8 mouse cellular contexts compared by ENCODE assay signal in the genomic region with DNA sequence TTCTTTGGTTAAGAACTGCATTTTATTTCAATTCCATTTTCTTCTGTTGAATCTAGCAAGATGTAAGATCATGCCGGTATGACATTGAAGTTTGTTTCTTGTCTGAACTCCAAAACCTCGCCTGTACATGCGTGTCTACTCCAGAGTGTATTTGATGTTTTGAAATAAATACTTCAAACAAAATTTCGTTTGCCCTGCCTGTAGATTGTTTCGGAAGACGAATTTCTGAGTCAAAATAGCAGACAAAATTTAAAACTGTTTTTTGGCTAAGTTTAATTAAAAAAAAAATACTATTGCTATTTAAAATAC. TPM values are rescaled to one million over a fixed set of nuclear protein-coding genes. Genes with fewer than 3 reads are reported as not detected.
DNase-seq lines count a peak whose midpoint lies in the region; ATAC-seq and TF ChIP-seq lines count a peak whose summit lies in the region.

No protein-coding gene starts in this region.

- H3K4me3 ChIP-seq in cerebellum, adult 2 months (replicated peaks; ENCODE audit: insufficient read depth, low read depth, low read length): peak overlapping the region; percentile 48
- H3K4me3 ChIP-seq in neural tube, embryonic 11.5 days (ENCODE audit: low read depth, low read length): peak overlapping the region; percentile 45
- H3K4me3 ChIP-seq in limb, embryonic 14.5 days (replicated peaks; ENCODE audit: low read length): peak overlapping the region; percentile 52
- H3K4me3 ChIP-seq in stomach, embryonic 16.5 days (replicated peaks; ENCODE audit: low read length): peak overlapping the region; percentile 69

- H3K27me3 ChIP-seq in cerebellum, adult 2 months (ENCODE audit: control insufficient read depth, insufficient read depth, low read length): no peaks in the 10 kb centered on the region
- no peaks in the 10 kb centered on the region for H3K27me3 ChIP-seq in neural tube, embryonic 11.5 days (ENCODE audit: control insufficient read depth, insufficient read depth, low read length)
- no peaks in the 10 kb centered on the region for H3K27me3 ChIP-seq in limb, embryonic 14.5 days (ENCODE audit: control insufficient read depth, insufficient read depth, low read length)
- H3K27me3 ChIP-seq in stomach, embryonic 16.5 days (ENCODE audit: control insufficient read depth, insufficient read depth, low read length): no peaks in the 10 kb centered on the region

- no peaks in the 10 kb centered on the region for H3K9me3 ChIP-seq in neural tube, embryonic 11.5 days (ENCODE audit: control insufficient read depth, low read length)
- no peaks in the 10 kb centered on the region for H3K9me3 ChIP-seq in limb, embryonic 14.5 days (ENCODE audit: control insufficient read depth, low read length)
- H3K9me3 ChIP-seq in stomach, embryonic 16.5 days (replicated peaks; ENCODE audit: control insufficient read depth, low read length): no peaks in the 10 kb centered on the region

- under 1% methylated on average over 6 of the region's 6 CpGs for WGBS in cerebellum, adult 2 months
- 1% methylated on average over 6 of the region's 6 CpGs for WGBS in neural tube, embryonic 11.5 days
- WGBS in limb, embryonic 14.5 days: under 1% methylated on average over 6 of the region's 6 CpGs
- WGBS in stomach, embryonic 16.5 days: under 1% methylated on average over 6 of the region's 6 CpGs

- peak overlapping the region; percentile 84 for H3K4me2 ChIP-seq in neural tube, embryonic 11.5 days (ENCODE audit: low read depth)
- H3K4me2 ChIP-seq in limb, embryonic 14.5 days (replicated peaks; ENCODE audit: low read depth, low read length, severe bottlenecking): peak overlapping the region; percentile 73
- H3K4me2 ChIP-seq in stomach, embryonic 16.5 days (ENCODE audit: low read depth, low read length): peak overlapping the region; percentile 99

- no peak for TF ChIP-seq POLR2A in cerebellum, adult 2 months (IDR thresholded peaks at IDR 0.05; ENCODE audit: borderline replicate concordance, insufficient read depth, low read length)
- TF ChIP-seq POLR2A in limb, embryonic 14.5 days (IDR thresholded peaks at IDR 0.05; ENCODE audit: borderline replicate concordance, extremely low read depth, insufficient read depth, insufficient read length): no peak

- DNase-seq in cerebellum, adult 2 months: no peak
- DNase-seq in cerebellum, adult 18-20 months: no peak
- DNase-seq in neural tube, embryonic 11.5 days (ENCODE audit: low spot score): no peak
- no peak for DNase-seq in neural tube, embryonic 10.5 days (ENCODE audit: extremely low spot score, low spot score)
- DNase-seq in limb, embryonic 14.5 days (ENCODE audit: low spot score): no peak
- DNase-seq in gastrocnemius, postnatal 25 days: no peak
- DNase-seq in cerebellum, adult 9-11 months: no peak

- TF ChIP-seq CTCF in cerebellum, adult 2 months (IDR thresholded peaks at IDR 0.05; ENCODE audit: borderline replicate concordance, insufficient read depth, low read depth, low read length): no peak

- H3K9ac ChIP-seq in neural tube, embryonic 11.5 days (ENCODE audit: low read length): no peak overlapping the region
- H3K9ac ChIP-seq in limb, embryonic 14.5 days (ENCODE audit: low read depth, low read length, severe bottlenecking): no peak overlapping the region; the same call in 1 of the 2 replicates
- no peak overlapping the region; the same call in 1 of the 2 replicates for H3K9ac ChIP-seq in stomach, embryonic 16.5 days (ENCODE audit: low read length)

- no peak overlapping the region for H3K27ac ChIP-seq in cerebellum, adult 2 months (ENCODE audit: insufficient read depth, low read length)
- H3K27ac ChIP-seq in neural tube, embryonic 11.5 days (ENCODE audit: low read depth, low read length): no peak overlapping the region
- H3K27ac ChIP-seq in limb, embryonic 14.5 days (replicated peaks; ENCODE audit: low read depth, low read length): no peak overlapping the region
- H3K27ac ChIP-seq in stomach, embryonic 16.5 days (ENCODE audit: low read length): no peak overlapping the region

- H3K4me1 ChIP-seq in cerebellum, adult 2 months (ENCODE audit: control insufficient read depth, insufficient read depth, low read length): no peaks in the 10 kb centered on the region
- H3K4me1 ChIP-seq in neural tube, embryonic 11.5 days (ENCODE audit: control insufficient read depth, insufficient read depth, low read length): no peaks in the 10 kb centered on the region
- 0 out of 2 replicates have a peak, but pooled peaks cover 4% of the 10 kb centered on the region for H3K4me1 ChIP-seq in limb, embryonic 14.5 days (ENCODE audit: control insufficient read depth, insufficient read depth, low read length)
- H3K4me1 ChIP-seq in stomach, embryonic 16.5 days (ENCODE audit: control insufficient read depth, insufficient read depth, low read length): peaks cover 3% of the 10 kb centered on the region

- ATAC-seq in neural tube, embryonic 11.5 days (ENCODE audit: insufficient read depth, low FRiP score, low TSS enrichment): no peak
- no peak for ATAC-seq in limb, embryonic 14.5 days (ENCODE audit: low FRiP score, low read depth)
- no peak for ATAC-seq in stomach, embryonic 16.5 days (ENCODE audit: insufficient read depth, low FRiP score)

- no peaks in the 10 kb centered on the region for H3K36me3 ChIP-seq in neural tube, embryonic 11.5 days (ENCODE audit: control insufficient read depth, insufficient read depth, low read length)
- no peaks in the 10 kb centered on the region for H3K36me3 ChIP-seq in limb, embryonic 14.5 days (ENCODE audit: control insufficient read depth, insufficient read depth, low read length)
- no peaks in the 10 kb centered on the region for H3K36me3 ChIP-seq in stomach, embryonic 16.5 days (ENCODE audit: control insufficient read depth, insufficient read depth, low read length)

RNA-seq across cellular contexts. Expression of a gene that starts 12.6 kb away (rescaled TPM):
- polyA plus RNA-seq in cerebellum, adult 2 months (2012; rRNA removed): 33.0 and 35.8 TPM in 2 replicates
- 3.4 and 6.8 TPM in 2 replicates for polyA plus RNA-seq in neural tube, embryonic 11.5 days (2014; fragmentation: Nextera tagmentation; extraction: Ambion mirVana)
- polyA plus RNA-seq in limb, embryonic 14.5 days (2012; rRNA removed): 18.2 and 19.2 TPM in 2 replicates
- 5.5 and 8.1 TPM in 2 replicates for polyA plus RNA-seq in limb, embryonic 14.5 days (2014; fragmentation: Nextera tagmentation; extraction: Ambion mirVana)
- 5.7 and 6.3 TPM in 2 replicates for polyA plus RNA-seq in stomach, embryonic 16.5 days (2015; fragmentation: Nextera tagmentation; extraction: Ambion mirVana)
- 100 to 1,000 TPM; 156 to 160 TPM for total RNA-seq in gastrocnemius, postnatal 25 days (2021)

RNA-seq across cellular contexts. Expression of a gene that starts 15.5 kb away (rescaled TPM):
- polyA plus RNA-seq in cerebellum, adult 2 months (2012; rRNA removed): 0.60 and 2.4 TPM in 2 replicates
- 1.6 and 2.1 TPM in 2 replicates for polyA plus RNA-seq in neural tube, embryonic 11.5 days (2014; fragmentation: Nextera tagmentation; extraction: Ambion mirVana)
- 557 and 662 TPM in 2 replicates for polyA plus RNA-seq in limb, embryonic 14.5 days (2012; rRNA removed)
- 9.1 and 11.0 TPM in 2 replicates for polyA plus RNA-seq in limb, embryonic 14.5 days (2014; fragmentation: Nextera tagmentation; extraction: Ambion mirVana)
- polyA plus RNA-seq in stomach, embryonic 16.5 days (2015; fragmentation: Nextera tagmentation; extraction: Ambion mirVana): 0.74 and 3.1 TPM in 2 replicates
- total RNA-seq in gastrocnemius, postnatal 25 days (2021): 10 to 100 TPM in 1 of 2 experiments, 1 to 10 TPM in 1; 9.5 to 14.9 TPM

RNA-seq across cellular contexts. Expression of a gene that starts 17.0 kb away (rescaled TPM):
- 0.29 TPM in 1 of 2 replicates, not detected in the other for polyA plus RNA-seq in cerebellum, adult 2 months (2012; rRNA removed)
- polyA plus RNA-seq in neural tube, embryonic 11.5 days (2014; fragmentation: Nextera tagmentation; extraction: Ambion mirVana): 3.3 and 4.3 TPM in 2 replicates
- 32.6 and 62.7 TPM in 2 replicates for polyA plus RNA-seq in limb, embryonic 14.5 days (2012; rRNA removed)
- 4.1 and 6.7 TPM in 2 replicates for polyA plus RNA-seq in limb, embryonic 14.5 days (2014; fragmentation: Nextera tagmentation; extraction: Ambion mirVana)
- polyA plus RNA-seq in stomach, embryonic 16.5 days (2015; fragmentation: Nextera tagmentation; extraction: Ambion mirVana): 4.7 and 6.1 TPM in 2 replicates
- total RNA-seq in gastrocnemius, postnatal 25 days (2021): 1 to 10 TPM; 2.0 to 3.9 TPM

RNA-seq across cellular contexts. Expression of a gene that starts 24.9 kb away (rescaled TPM):
- 0.33 and 0.34 TPM in 2 replicates for polyA plus RNA-seq in cerebellum, adult 2 months (2012; rRNA removed)
- polyA plus RNA-seq in neural tube, embryonic 11.5 days (2014; fragmentation: Nextera tagmentation; extraction: Ambion mirVana): 0.82 and 1.3 TPM in 2 replicates
- 5.2 and 6.1 TPM in 2 replicates for polyA plus RNA-seq in limb, embryonic 14.5 days (2012; rRNA removed)
- polyA plus RNA-seq in limb, embryonic 14.5 days (2014; fragmentation: Nextera tagmentation; extraction: Ambion mirVana): 0.48 and 0.57 TPM in 2 replicates
- polyA plus RNA-seq in stomach, embryonic 16.5 days (2015; fragmentation: Nextera tagmentation; extraction: Ambion mirVana): 1.1 and 1.4 TPM in 2 replicates
- total RNA-seq in gastrocnemius, postnatal 25 days (2021): 1 to 10 TPM in 1 of 2 experiments, under 1 TPM in 1; 0.90 to 1.7 TPM

RNA-seq across cellular contexts. Expression of a gene that starts 25.6 kb away (rescaled TPM):
- 0.32 and 0.33 TPM in 2 replicates for polyA plus RNA-seq in cerebellum, adult 2 months (2012; rRNA removed)
- polyA plus RNA-seq in neural tube, embryonic 11.5 days (2014; fragmentation: Nextera tagmentation; extraction: Ambion mirVana): 0.51 and 1.4 TPM in 2 replicates
- polyA plus RNA-seq in limb, embryonic 14.5 days (2012; rRNA removed): 4.1 and 7.4 TPM in 2 replicates
- 0.65 and 1.00 TPM in 2 replicates for polyA plus RNA-seq in limb, embryonic 14.5 days (2014; fragmentation: Nextera tagmentation; extraction: Ambion mirVana)
- 0.81 and 0.90 TPM in 2 replicates for polyA plus RNA-seq in stomach, embryonic 16.5 days (2015; fragmentation: Nextera tagmentation; extraction: Ambion mirVana)
- total RNA-seq in gastrocnemius, postnatal 25 days (2021): 1 to 10 TPM; 5.0 to 6.6 TPM
